Mouse (Mus musculus): ENCODE measurements around the gene Poc1b.

Poc1b gene

GRCm38 (mm10) chr10:99232518-99233227, 125.8 kb downstream of the Poc1b start:
- DNase-seq, result peak; percentile 48 to 65

GRCm38 (mm10) chr10:99234336-99234735, 127.5 kb downstream of the Poc1b start:
- DNase-seq, result no peak

GRCm38 (mm10) chr10:99235081-99235480, 128.2 kb downstream of the Poc1b start:
- no peak for DNase-seq

GRCm38 (mm10) chr10:99237205-99237832, 130.5 kb downstream of the Poc1b start:
- DNase-seq, result no peak

GRCm38 (mm10) chr10:99238537-99238936, 131.7 kb downstream of the Poc1b start:
- DNase-seq, result no peak

GRCm38 (mm10) chr10:99241284-99241828, 134.5 kb downstream of the Poc1b start:
- DNase-seq, result no peak

GRCm38 (mm10) chr10:99241829-99242711, 135.2 kb downstream of the Poc1b start:
- DNase-seq, result no peak

GRCm38 (mm10) chr10:99242721-99243120, 135.9 kb downstream of the Poc1b start:
- no peak for DNase-seq

GRCm38 (mm10) chr10:99243907-99244489, 137.2 kb downstream of the Poc1b start:
- no peak for DNase-seq

GRCm38 (mm10) chr10:99244655-99245260, 137.9 kb downstream of the Poc1b start:
- DNase-seq, result no peak

GRCm38 (mm10) chr10:99246797-99247508, 140.1 kb downstream of the Poc1b start:
- DNase-seq, result no peak
